Mouse (Mus musculus) bone marrow, adult 2 months (tissue): Measurements from ENCODE around the gene Rad50.

ENCODE experiments used
- CTCF ChIP-seq: fragments of 200-500 bp; IDR thresholded peaks from 2 replicates; pipeline ENCODE4 v1.5.1; 2011; ENCODE audit warnings: low read length, control low read depth; ENCODE audit not compliant: control insufficient read depth, insufficient read depth
- POLR2A ChIP-seq: fragments of 200-500 bp; IDR thresholded peaks from 2 replicates; pipeline ENCODE4 v1.6.1; 2011; ENCODE audit warnings: low read depth, mild to moderate bottlenecking, control low read depth, low read length, borderline replicate concordance; ENCODE audit not compliant: control insufficient read depth

GRCm38 (mm10) chr11:53621582-53622439, 85.3 kb downstream of the Rad50 start:
- no peak for TF ChIP-seq CTCF
- no peak for TF ChIP-seq POLR2A
